Mouse (Mus musculus) G1E (cell line): ENCODE data around the gene Olfr1048. TPM values are rescaled to one million over a fixed set of nuclear protein-coding genes. Genes with fewer than 3 reads are reported as not detected.

Experiments
- ATAC-seq: 2 replicates; pipeline ENCODE4 v1.8.0; 2016; ENCODE audit warnings: mild to moderate bottlenecking; ENCODE audit not compliant: insufficient number of reproducible peaks, poor library complexity, low FRiP score, severe bottlenecking; ENCODE audit errors: extremely low read depth
- DNase-seq: peaks from one replicate; pipeline ENCODE4 v3.0.0; 2012; ENCODE audit warnings: low spot score
- H3K27me3 ChIP-seq: 2 replicates; pipeline ENCODE4 v1.6.1; 2012; ENCODE audit warnings: mild to moderate bottlenecking, low read length, inconsistent platforms; ENCODE audit not compliant: insufficient read depth
- H3K36me3 ChIP-seq: replicated peaks from 2 replicates; pipeline ENCODE3; 2012; ENCODE audit warnings: mild to moderate bottlenecking, inconsistent platforms
- H3K4me1 ChIP-seq: 2 replicates; pipeline ENCODE4 v1.6.1; 2012; ENCODE audit warnings: low read depth, low read length, inconsistent platforms, mixed read lengths; ENCODE audit not compliant: insufficient read depth
- H3K4me3 ChIP-seq: 2 replicates; pipeline ENCODE4 v1.5.1; 2012; ENCODE audit warnings: low read depth, mild to moderate bottlenecking, inconsistent platforms, low read length, moderate library complexity, mixed read lengths
- H3K9me3 ChIP-seq: replicated peaks from 2 replicates; pipeline ENCODE4 v1.6.1; 2012; ENCODE audit warnings: inconsistent platforms
- CTCF ChIP-seq: IDR thresholded peaks from 2 replicates; pipeline ENCODE4 v1.5.1; 2012; ENCODE audit warnings: low read depth, low read length, inconsistent platforms, mixed read lengths
- GATA1 ChIP-seq: IDR thresholded peaks from 2 replicates; pipeline ENCODE4 v1.6.1; 2012; ENCODE audit warnings: borderline replicate concordance, low read length, inconsistent platforms, mixed read lengths
- GATA2 ChIP-seq: IDR thresholded peaks from 2 replicates; pipeline ENCODE4 v1.6.1; 2012; ENCODE audit warnings: low read depth, low read length, inconsistent platforms, borderline replicate concordance
- POLR2AphosphoS5 ChIP-seq: IDR thresholded peaks from 2 replicates; pipeline ENCODE4 v1.6.1; 2012; ENCODE audit warnings: low read depth, low read length, inconsistent platforms; ENCODE audit not compliant: insufficient replicate concordance
- TAL1 ChIP-seq: conservative IDR thresholded peaks from 2 replicates; pipeline ENCODE4 v1.6.1; 2012; ENCODE audit warnings: low read depth, low read length, inconsistent platforms, mixed read lengths
- polyA plus RNA-seq: library from polyadenylated mRNA; stranded (reverse); fragments of >175 nt; gene quantifications from 2 replicates; pipeline ENCODE4 v1.2.3, GENCODE M21; 2012
- total RNA-seq, 2 experiments: library from RNA; stranded (forward) in 1 of 2; stranded (reverse) in 1 of 2; fragments of 200-1000 nt in 1 of 2; fragments of >200 nt in 1 of 2; fragmentation: Nextera tagmentation in 1 of 2; gene quantifications; 2 replicates each; pipeline ENCODE4 v1.2.3; 2014 to 2017

Olfr1048 gene
- total and polyA plus RNA-seq, 3 experiments, result 0.27 TPM; not detected in 2

DNA sequence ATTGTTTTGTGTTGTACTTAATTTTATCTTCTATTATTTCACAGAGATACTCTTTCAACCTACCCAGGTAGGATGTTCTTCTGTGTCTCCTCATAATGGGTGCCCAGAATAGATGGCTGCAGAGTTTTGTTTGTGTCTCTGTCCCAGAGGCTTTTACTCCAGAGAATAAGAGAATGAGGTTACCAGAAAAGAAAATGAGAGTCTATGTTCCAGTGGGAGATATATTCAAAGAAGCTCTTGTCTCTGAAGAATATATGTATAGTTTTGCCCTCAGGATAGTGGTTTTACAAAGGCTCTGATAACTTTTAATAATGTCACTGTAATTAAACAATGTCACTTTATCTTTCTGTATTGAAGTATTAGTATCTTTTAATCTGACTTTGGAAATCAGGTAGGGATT is 54.5 kb downstream of the Olfr1048 start, which contains the start of gene Olfr52:
Gene Olfr52 (minus strand): TSS at position 101 of the 400 bp plus-strand sequence.
- H3K27me3 ChIP-seq, result no peaks in the 10 kb centered on the region
- DNase-seq (no peak), ATAC-seq (no peak)
- TF ChIP-seq GATA2 (no peak), TAL1 (no peak), GATA1 (no peak), POLR2AphosphoS5 (no peak), CTCF (no peak)
- H3K36me3 ChIP-seq, result no peaks in the 10 kb centered on the region
- H3K4me1 ChIP-seq, result no peaks in the 10 kb centered on the region
- H3K9me3 ChIP-seq, result peaks cover 3% of the 10 kb centered on the region; the same call in 1 of the 2 replicates
- no peak within 1 kb of the TSS for H3K4me3 ChIP-seq

Other genes starting within 250 kb of the Olfr1048 start
Only the 20 nearest of the 29 such genes appear.
- not detected in 2 replicates for gene Olfr1036, start 166.3 kb downstream of the Olfr1048 start, total RNA-seq (2014; fragmentation: Nextera tagmentation)
- gene Olfr1036, start 166.3 kb downstream of the Olfr1048 start, total RNA-seq (2017), result 0.11 and 0.17 TPM in 2 replicates
- gene Olfr1036, start 166.3 kb downstream of the Olfr1048 start, polyA plus RNA-seq, result not detected in 2 replicates
- gene Olfr1037, start 152.9 kb downstream of the Olfr1048 start, total RNA-seq (2014; fragmentation: Nextera tagmentation), result not detected in 2 replicates
- 0.11 and 0.29 TPM in 2 replicates for gene Olfr1037, start 152.9 kb downstream of the Olfr1048 start, total RNA-seq (2017)
- gene Olfr1037, start 152.9 kb downstream of the Olfr1048 start, polyA plus RNA-seq, result not detected in 2 replicates
- not detected in 2 replicates for gene Olfr1039, start 104.4 kb downstream of the Olfr1048 start, total RNA-seq (2014; fragmentation: Nextera tagmentation)
- gene Olfr1039, start 104.4 kb downstream of the Olfr1048 start, total RNA-seq (2017), result 0.22 TPM in 1 of 2 replicates, not detected in the other
- gene Olfr1039, start 104.4 kb downstream of the Olfr1048 start, polyA plus RNA-seq, result not detected in 2 replicates
- gene Olfr1040, start 93.6 kb downstream of the Olfr1048 start, total RNA-seq (2014; fragmentation: Nextera tagmentation), result not detected in 2 replicates
- 0.46 TPM in 1 of 2 replicates, not detected in the other for gene Olfr1040, start 93.6 kb downstream of the Olfr1048 start, total RNA-seq (2017)
- gene Olfr1040, start 93.6 kb downstream of the Olfr1048 start, polyA plus RNA-seq, result not detected in 2 replicates
- not detected in 2 replicates for gene Olfr1042, start 78.5 kb downstream of the Olfr1048 start, total RNA-seq (2014; fragmentation: Nextera tagmentation)
- gene Olfr1042, start 78.5 kb downstream of the Olfr1048 start, total RNA-seq (2017), result 0.11 TPM in 1 of 2 replicates, not detected in the other
- not detected in 2 replicates for gene Olfr1042, start 78.5 kb downstream of the Olfr1048 start, polyA plus RNA-seq
- gene Olfr1043, start 72.8 kb downstream of the Olfr1048 start, total RNA-seq (2014; fragmentation: Nextera tagmentation), result not detected in 2 replicates
- not detected in 2 replicates for gene Olfr1043, start 72.8 kb downstream of the Olfr1048 start, total RNA-seq (2017)
- not detected in 2 replicates for gene Olfr1043, start 72.8 kb downstream of the Olfr1048 start, polyA plus RNA-seq
- gene Olfr1044, start 62.5 kb downstream of the Olfr1048 start, total RNA-seq (2014; fragmentation: Nextera tagmentation), result not detected in 2 replicates
- 0.17 and 0.38 TPM in 2 replicates for gene Olfr1044, start 62.5 kb downstream of the Olfr1048 start, total RNA-seq (2017)
- gene Olfr1044, start 62.5 kb downstream of the Olfr1048 start, polyA plus RNA-seq, result not detected in 2 replicates
- not detected in 2 replicates for gene Olfr52, start 54.6 kb downstream of the Olfr1048 start, total RNA-seq (2014; fragmentation: Nextera tagmentation)
- gene Olfr52, start 54.6 kb downstream of the Olfr1048 start, total RNA-seq (2017), result 0.11 and 0.17 TPM in 2 replicates
- gene Olfr52, start 54.6 kb downstream of the Olfr1048 start, polyA plus RNA-seq, result not detected in 2 replicates
- gene Olfr1045, start 37.3 kb downstream of the Olfr1048 start, total RNA-seq (2014; fragmentation: Nextera tagmentation), result not detected in 2 replicates
- 0.16 and 0.17 TPM in 2 replicates for gene Olfr1045, start 37.3 kb downstream of the Olfr1048 start, total RNA-seq (2017)
- not detected in 2 replicates for gene Olfr1045, start 37.3 kb downstream of the Olfr1048 start, polyA plus RNA-seq
- not detected in 2 replicates for gene Olfr1046, start 21.0 kb downstream of the Olfr1048 start, total RNA-seq (2014; fragmentation: Nextera tagmentation)
- 0.16 TPM in 1 of 2 replicates, not detected in the other for gene Olfr1046, start 21.0 kb downstream of the Olfr1048 start, total RNA-seq (2017)
- not detected in 2 replicates for gene Olfr1046, start 21.0 kb downstream of the Olfr1048 start, polyA plus RNA-seq
- gene Olfr1047, start 8.9 kb downstream of the Olfr1048 start, total RNA-seq (2014; fragmentation: Nextera tagmentation), result not detected in 2 replicates
- gene Olfr1047, start 8.9 kb downstream of the Olfr1048 start, total RNA-seq (2017), result not detected in 2 replicates
- gene Olfr1047, start 8.9 kb downstream of the Olfr1048 start, polyA plus RNA-seq, result not detected in 2 replicates
- not detected in 2 replicates for gene Olfr1049, start 18.0 kb upstream of the Olfr1048 start, total RNA-seq (2014; fragmentation: Nextera tagmentation)
- gene Olfr1049, start 18.0 kb upstream of the Olfr1048 start, total RNA-seq (2017), result not detected in 2 replicates
- gene Olfr1049, start 18.0 kb upstream of the Olfr1048 start, polyA plus RNA-seq, result not detected in 2 replicates
- not detected in 2 replicates for gene Olfr1051, start 38.8 kb upstream of the Olfr1048 start, total RNA-seq (2014; fragmentation: Nextera tagmentation)
- not detected in 2 replicates for gene Olfr1051, start 38.8 kb upstream of the Olfr1048 start, total RNA-seq (2017)
- not detected in 2 replicates for gene Olfr1051, start 38.8 kb upstream of the Olfr1048 start, polyA plus RNA-seq
- not detected in 2 replicates for gene Olfr1052, start 52.2 kb upstream of the Olfr1048 start, total RNA-seq (2014; fragmentation: Nextera tagmentation)
- gene Olfr1052, start 52.2 kb upstream of the Olfr1048 start, total RNA-seq (2017), result 0.11 and 0.12 TPM in 2 replicates
- gene Olfr1052, start 52.2 kb upstream of the Olfr1048 start, polyA plus RNA-seq, result not detected in 2 replicates
- not detected in 2 replicates for gene Olfr1053, start 75.0 kb upstream of the Olfr1048 start, total RNA-seq (2014; fragmentation: Nextera tagmentation)
- gene Olfr1053, start 75.0 kb upstream of the Olfr1048 start, total RNA-seq (2017), result not detected in 2 replicates
- gene Olfr1053, start 75.0 kb upstream of the Olfr1048 start, polyA plus RNA-seq, result not detected in 2 replicates
- gene Olfr1054, start 95.1 kb upstream of the Olfr1048 start, total RNA-seq (2014; fragmentation: Nextera tagmentation), result not detected in 2 replicates
- not detected in 2 replicates for gene Olfr1054, start 95.1 kb upstream of the Olfr1048 start, total RNA-seq (2017)
- gene Olfr1054, start 95.1 kb upstream of the Olfr1048 start, polyA plus RNA-seq, result not detected in 2 replicates
- gene Olfr1055, start 110.0 kb upstream of the Olfr1048 start, total RNA-seq (2014; fragmentation: Nextera tagmentation), result not detected in 2 replicates
- gene Olfr1055, start 110.0 kb upstream of the Olfr1048 start, total RNA-seq (2017), result not detected in 2 replicates
- not detected in 2 replicates for gene Olfr1055, start 110.0 kb upstream of the Olfr1048 start, polyA plus RNA-seq
- not detected in 2 replicates for gene Olfr1056, start 122.2 kb upstream of the Olfr1048 start, total RNA-seq (2014; fragmentation: Nextera tagmentation)
- gene Olfr1056, start 122.2 kb upstream of the Olfr1048 start, total RNA-seq (2017), result 0.12 and 0.60 TPM in 2 replicates
- gene Olfr1056, start 122.2 kb upstream of the Olfr1048 start, polyA plus RNA-seq, result not detected in 2 replicates
- not detected in 2 replicates for gene Olfr1057, start 138.1 kb upstream of the Olfr1048 start, total RNA-seq (2014; fragmentation: Nextera tagmentation)
- gene Olfr1057, start 138.1 kb upstream of the Olfr1048 start, total RNA-seq (2017), result 0.22 TPM in 1 of 2 replicates, not detected in the other
- not detected in 2 replicates for gene Olfr1057, start 138.1 kb upstream of the Olfr1048 start, polyA plus RNA-seq
- gene Olfr1058, start 148.3 kb upstream of the Olfr1048 start, total RNA-seq (2014; fragmentation: Nextera tagmentation), result not detected in 2 replicates
- not detected in 2 replicates for gene Olfr1058, start 148.3 kb upstream of the Olfr1048 start, total RNA-seq (2017)
- not detected in 2 replicates for gene Olfr1058, start 148.3 kb upstream of the Olfr1048 start, polyA plus RNA-seq